Mouse (Mus musculus): Measurements from ENCODE around the gene Ppp4r1. TPM values are rescaled to one million over a fixed set of nuclear protein-coding genes. Genes with fewer than 3 reads are reported as not detected.

Ppp4r1 gene
- polyA plus RNA-seq, 1 experiment from 2014 or later = 29.9 TPM

DNA sequence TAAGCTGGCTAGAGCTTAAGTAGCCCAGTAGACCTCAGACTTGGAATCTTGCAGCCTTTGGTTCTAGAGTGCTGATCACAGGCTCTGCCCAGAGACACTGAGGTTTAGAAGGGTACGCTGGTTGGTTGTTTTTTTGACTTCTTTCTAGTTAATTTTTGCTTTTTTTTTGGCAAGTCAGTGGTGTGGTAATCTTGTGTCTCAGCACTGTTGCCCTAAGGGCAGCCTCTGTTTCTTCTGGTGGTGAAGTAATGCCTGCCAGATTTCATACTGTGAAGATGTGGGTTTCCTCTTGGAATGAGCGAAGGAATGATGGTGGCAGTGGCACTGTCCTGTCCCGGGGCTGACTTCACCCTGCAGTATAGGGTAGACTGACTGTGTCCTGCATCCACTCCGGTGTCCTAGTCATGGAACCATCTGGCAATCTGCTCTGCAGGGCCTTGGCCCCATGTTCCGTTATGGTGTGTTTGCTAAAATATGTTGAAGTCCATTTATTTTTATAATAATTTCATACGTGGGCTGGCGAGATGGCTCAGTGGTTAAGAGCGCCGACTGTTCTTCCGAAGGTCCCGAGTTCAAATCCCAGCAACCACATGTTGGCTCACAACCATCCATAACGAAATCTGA, 11.0 kb downstream of the Ppp4r1 start:
- no peak overlapping the region for H3K4me2 ChIP-seq

DNA sequence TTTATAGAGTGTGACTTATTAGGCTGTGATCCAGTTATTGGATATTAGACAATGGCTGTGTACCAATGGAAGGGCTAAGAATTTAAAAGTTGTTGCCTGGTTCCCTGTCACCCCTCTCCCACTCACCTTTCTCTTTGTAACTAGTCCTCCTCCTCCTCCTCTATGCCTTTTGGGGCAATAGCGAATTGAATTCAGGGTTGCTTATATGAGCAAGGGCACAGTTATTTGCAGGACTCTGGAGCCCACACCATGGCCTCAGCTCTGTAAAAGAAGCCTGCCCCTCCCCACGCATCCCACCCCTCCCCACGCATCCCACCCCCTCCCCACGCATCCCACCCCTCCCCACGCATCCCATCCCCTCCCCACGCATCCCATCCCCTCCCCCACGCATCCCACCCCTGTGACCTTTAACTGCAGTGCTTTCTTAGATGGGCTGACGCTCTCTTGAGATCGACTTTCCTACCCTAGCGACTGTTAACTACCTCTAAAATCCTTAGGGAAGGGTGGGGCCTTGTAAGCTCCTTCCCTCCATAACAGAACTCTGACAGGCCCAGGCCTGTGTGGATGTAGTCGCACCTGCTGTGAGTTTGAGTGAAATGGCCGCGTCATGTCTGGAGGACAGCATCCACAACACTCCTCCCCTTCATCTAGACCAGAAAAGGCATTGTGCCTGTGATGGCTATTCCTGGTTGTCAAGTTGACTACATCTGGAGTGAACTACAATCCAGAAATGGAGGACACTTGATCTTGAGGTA, 11.9 kb downstream of the Ppp4r1 start:
- Histone ChIP-seq H3K4me1 (no peaks in the 10 kb centered on the region), H3K4me3 (replicated peaks) (no peak overlapping the region), H3K4me2 (no peak overlapping the region), H3K9me3 (no peaks in the 10 kb centered on the region), H3K36me3 (peaks cover 3% of the 10 kb centered on the region; the same call in 1 of the 2 replicates), H3K27ac (no peak overlapping the region), H3K9ac (no peak overlapping the region), H3K27me3 (replicated peaks) (no peaks in the 10 kb centered on the region)
- WGBS = 89% methylated on average over 13 of the region's 13 CpGs
- no peak for ATAC-seq (ENCODE audit: insufficient read depth, low FRiP score, low read depth)

More for the DNA sequence above, 11.0 kb downstream of the Ppp4r1 start:
- Histone ChIP-seq H3K36me3 (peaks cover 3% of the 10 kb centered on the region; the same call in 1 of the 2 replicates), H3K9me3 (no peaks in the 10 kb centered on the region), H3K27ac (no peak overlapping the region), H3K27me3 (replicated peaks) (no peaks in the 10 kb centered on the region), H3K4me3 (replicated peaks) (no peak overlapping the region), H3K4me1 (peaks cover 2% of the 10 kb centered on the region; the same call in 1 of the 2 replicates), H3K9ac (no peak overlapping the region)
- WGBS = 95% methylated on average over 12 of the region's 12 CpGs
- no peak for ATAC-seq (ENCODE audit: insufficient read depth, low FRiP score, low read depth)

DNA sequence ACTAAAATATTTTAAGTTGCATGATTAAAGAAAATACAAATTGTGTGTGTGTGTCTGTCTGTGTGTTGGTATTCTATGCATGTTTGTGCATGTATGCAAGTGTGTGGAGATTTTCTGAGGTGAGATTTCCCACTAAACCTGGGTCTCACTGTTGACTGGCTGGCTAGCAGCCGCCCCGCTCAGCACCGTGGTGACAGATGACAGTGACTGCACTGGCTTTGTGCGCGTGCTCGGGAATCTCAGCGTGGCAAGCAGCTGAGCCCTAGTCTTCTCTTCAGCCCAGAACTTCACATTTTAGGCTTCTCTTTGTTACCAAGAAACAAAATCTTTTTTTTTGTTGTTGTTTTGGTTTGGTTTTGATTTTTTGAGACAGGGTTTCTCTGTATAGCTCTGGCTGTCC, 13.7 kb downstream of the Ppp4r1 start:
- Histone ChIP-seq H3K27me3 (replicated peaks) (no peaks in the 10 kb centered on the region), H3K4me3 (replicated peaks) (no peak overlapping the region), H3K36me3 (peaks cover 3% of the 10 kb centered on the region; the same call in 1 of the 2 replicates), H3K4me1 (no peaks in the 10 kb centered on the region), H3K4me2 (no peak overlapping the region), H3K9ac (no peak overlapping the region), H3K27ac (no peak overlapping the region), H3K9me3 (no peaks in the 10 kb centered on the region)
- WGBS = 87% methylated on average over 7 of the region's 7 CpGs
- no peak for ATAC-seq (ENCODE audit: insufficient read depth, low FRiP score, low read depth)

DNA sequence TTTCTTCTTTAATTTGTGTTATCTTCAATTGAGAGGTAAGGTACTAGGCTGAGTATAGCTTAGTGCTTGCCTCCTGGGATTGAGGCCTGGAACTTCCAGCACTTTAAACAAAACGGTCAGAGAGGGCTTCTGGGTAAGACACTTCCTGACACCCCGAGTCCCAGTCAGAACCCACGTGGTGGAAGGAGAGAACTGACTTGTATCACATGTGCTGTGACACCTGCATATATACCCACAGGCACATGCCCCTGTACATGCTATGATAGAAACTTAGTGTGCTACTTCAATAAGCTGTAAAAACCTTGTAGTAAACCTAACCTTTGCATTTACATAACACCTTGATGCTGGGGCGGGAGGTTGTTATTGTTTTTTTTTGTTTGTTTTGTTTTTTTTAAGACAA, 16.1 kb downstream of the Ppp4r1 start:
- no peak overlapping the region for H3K9ac ChIP-seq
- no peak overlapping the region for H3K27ac ChIP-seq
- no peak overlapping the region for H3K4me3 ChIP-seq (replicated peaks)
- no peaks in the 10 kb centered on the region for H3K9me3 ChIP-seq
- no peaks in the 10 kb centered on the region for H3K27me3 ChIP-seq (replicated peaks)
- no peaks in the 10 kb centered on the region for H3K4me1 ChIP-seq
- H3K4me2 ChIP-seq = no peak overlapping the region
- peaks cover 3% of the 10 kb centered on the region; the same call in 1 of the 2 replicates for H3K36me3 ChIP-seq
- ATAC-seq (ENCODE audit: insufficient read depth, low FRiP score, low read depth) = no peak
- WGBS = 59% methylated on average over 4 of the region's 4 CpGs

DNA sequence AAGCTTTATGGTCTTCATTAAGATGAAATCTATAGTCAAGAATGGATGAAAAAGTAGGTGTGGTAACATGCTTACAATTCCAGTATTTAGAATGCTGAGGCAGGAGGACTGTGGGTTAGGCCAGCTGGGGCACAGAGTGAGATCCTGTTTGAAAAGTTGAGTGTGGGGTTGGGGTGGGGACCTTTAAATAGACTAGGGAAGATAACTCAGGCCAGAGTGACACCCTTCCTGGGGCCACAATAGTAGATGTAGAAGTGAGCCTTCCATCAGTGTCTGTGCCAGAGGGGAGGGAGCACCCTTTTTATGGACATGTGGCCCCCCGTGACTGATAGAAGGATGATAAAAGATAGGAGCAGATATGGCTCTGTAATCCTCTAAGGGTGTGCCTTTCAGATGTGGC, 17.0 kb downstream of the Ppp4r1 start:
- Histone ChIP-seq H3K27ac (no peak overlapping the region), H3K4me2 (no peak overlapping the region), H3K4me3 (replicated peaks) (no peak overlapping the region), H3K9ac (no peak overlapping the region), H3K27me3 (replicated peaks) (no peaks in the 10 kb centered on the region), H3K36me3 (peaks cover 3% of the 10 kb centered on the region; the same call in 1 of the 2 replicates), H3K9me3 (no peaks in the 10 kb centered on the region), H3K4me1 (no peaks in the 10 kb centered on the region)
- no peak for ATAC-seq (ENCODE audit: insufficient read depth, low FRiP score, low read depth)
- WGBS = 74% methylated on average over 1 of the region's 1 CpGs

DNA sequence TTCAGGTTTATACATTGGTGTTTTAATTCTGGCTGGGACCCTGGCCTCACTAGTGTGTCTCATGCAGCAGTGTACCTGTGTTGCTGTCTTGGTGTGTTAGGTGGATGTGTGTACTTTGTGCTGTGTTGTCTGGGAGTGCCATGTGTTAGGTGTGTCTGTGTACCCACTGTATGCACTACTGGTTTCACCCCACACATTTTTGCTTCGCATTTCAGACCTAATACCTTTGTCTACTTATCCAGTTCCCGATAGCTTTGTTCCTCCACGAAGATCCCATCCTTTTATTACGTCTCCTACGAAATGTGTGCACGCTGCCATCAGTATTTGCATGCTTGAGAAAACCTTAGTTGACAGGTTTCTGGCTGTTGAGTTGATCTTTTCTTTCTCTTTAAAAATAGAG, 18.1 kb downstream of the Ppp4r1 start:
- no peak overlapping the region for H3K4me3 ChIP-seq (replicated peaks)
- H3K27ac ChIP-seq = no peak overlapping the region
- H3K9me3 ChIP-seq = no peaks in the 10 kb centered on the region
- 86% methylated on average over 6 of the region's 6 CpGs for WGBS
- H3K4me1 ChIP-seq = no peaks in the 10 kb centered on the region
- H3K27me3 ChIP-seq (replicated peaks) = no peaks in the 10 kb centered on the region
- no peak overlapping the region for H3K9ac ChIP-seq
- H3K36me3 ChIP-seq = peaks cover 4% of the 10 kb centered on the region; the same call in 1 of the 2 replicates
- H3K4me2 ChIP-seq = no peak overlapping the region
- ATAC-seq (ENCODE audit: insufficient read depth, low FRiP score, low read depth) = no peak

DNA sequence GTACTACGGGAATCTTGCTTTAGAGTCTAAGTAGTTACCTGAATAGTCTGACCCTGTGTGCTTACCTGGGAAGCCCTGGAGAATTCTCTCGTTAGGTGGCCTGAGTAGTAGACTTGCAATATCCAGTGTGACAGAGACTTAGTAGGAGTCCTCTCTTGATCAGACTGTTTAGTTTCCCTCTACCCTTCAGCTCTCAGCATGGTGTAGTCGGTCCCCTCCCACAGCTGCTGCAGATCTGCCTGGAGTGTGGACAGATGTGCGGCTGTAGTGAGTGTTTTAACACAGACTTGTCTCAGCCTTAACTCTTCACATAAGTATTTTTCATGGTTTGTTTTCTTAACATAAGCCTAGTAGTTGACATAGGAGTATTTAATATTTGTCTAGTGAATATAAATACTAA, 19.7 kb downstream of the Ppp4r1 start:
- Histone ChIP-seq H3K4me1 (no peaks in the 10 kb centered on the region), H3K9me3 (no peaks in the 10 kb centered on the region), H3K36me3 (peaks cover 4% of the 10 kb centered on the region; the same call in 1 of the 2 replicates), H3K9ac (no peak overlapping the region), H3K4me2 (no peak overlapping the region), H3K27ac (no peak overlapping the region), H3K27me3 (replicated peaks) (no peaks in the 10 kb centered on the region), H3K4me3 (replicated peaks) (no peak overlapping the region)
- ATAC-seq (ENCODE audit: insufficient read depth, low FRiP score, low read depth) = peak; percentile 18; the same call in 1 of the 2 replicates
- 68% methylated on average over 4 of the region's 4 CpGs for WGBS

DNA sequence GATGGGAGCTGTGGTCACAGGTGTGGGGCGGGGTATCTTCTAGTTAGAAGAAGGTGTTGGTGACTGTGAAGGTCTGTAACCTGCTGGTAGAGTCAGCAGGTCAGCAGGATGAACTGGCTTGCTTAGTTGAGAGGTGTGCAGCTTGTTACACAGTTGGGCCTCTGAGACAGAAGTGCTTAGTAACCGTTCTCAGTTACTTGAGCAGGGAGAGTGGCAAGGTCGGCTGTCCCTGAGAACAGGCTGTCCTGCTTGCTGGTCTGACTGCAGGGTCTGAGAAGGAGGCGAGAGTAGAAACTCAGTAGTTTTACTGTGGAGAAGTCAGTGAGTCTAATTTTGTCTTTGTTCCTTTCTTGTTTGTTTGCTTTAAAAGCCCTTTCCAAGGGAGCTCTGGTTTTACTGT, 23.6 kb downstream of the Ppp4r1 start:
- ATAC-seq (ENCODE audit: insufficient read depth, low FRiP score, low read depth) = no peak
- Histone ChIP-seq H3K9me3 (no peaks in the 10 kb centered on the region), H3K27me3 (replicated peaks) (no peaks in the 10 kb centered on the region), H3K9ac (no peak overlapping the region), H3K27ac (no peak overlapping the region), H3K4me3 (replicated peaks) (no peak overlapping the region), H3K4me2 (no peak overlapping the region), H3K36me3 (peaks cover 11% of the 10 kb centered on the region; the same call in 1 of the 2 replicates), H3K4me1 (no peaks in the 10 kb centered on the region)
- 75% methylated on average over 4 of the region's 4 CpGs for WGBS

DNA sequence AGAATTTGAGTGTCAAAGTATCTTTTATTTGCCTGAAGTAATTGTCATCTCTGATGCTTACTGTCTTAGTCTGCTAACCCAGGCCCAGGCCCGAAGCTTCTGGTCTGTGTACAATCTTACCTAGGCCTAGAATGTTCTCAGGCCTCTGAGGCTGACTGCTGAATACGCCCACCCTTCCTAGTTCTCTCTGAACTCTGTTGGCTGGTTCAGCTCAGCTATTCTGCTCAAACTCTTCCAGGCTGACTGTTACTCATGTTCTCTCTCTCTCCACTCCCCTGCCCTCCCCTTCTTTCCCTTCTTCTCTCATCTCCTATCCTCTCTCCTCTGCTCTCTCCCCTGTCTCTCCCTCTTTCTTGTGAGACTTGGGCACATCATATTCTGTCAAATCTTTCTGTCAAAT, 24.0 kb downstream of the Ppp4r1 start:
- ATAC-seq (ENCODE audit: insufficient read depth, low FRiP score, low read depth) = no peak
- Histone ChIP-seq H3K4me3 (replicated peaks) (no peak overlapping the region), H3K27ac (no peak overlapping the region), H3K36me3 (peaks cover 11% of the 10 kb centered on the region; the same call in 1 of the 2 replicates), H3K27me3 (replicated peaks) (no peaks in the 10 kb centered on the region), H3K9ac (no peak overlapping the region), H3K4me2 (no peak overlapping the region), H3K9me3 (no peaks in the 10 kb centered on the region), H3K4me1 (no peaks in the 10 kb centered on the region)
- 81% methylated on average over 2 of the region's 2 CpGs for WGBS

DNA sequence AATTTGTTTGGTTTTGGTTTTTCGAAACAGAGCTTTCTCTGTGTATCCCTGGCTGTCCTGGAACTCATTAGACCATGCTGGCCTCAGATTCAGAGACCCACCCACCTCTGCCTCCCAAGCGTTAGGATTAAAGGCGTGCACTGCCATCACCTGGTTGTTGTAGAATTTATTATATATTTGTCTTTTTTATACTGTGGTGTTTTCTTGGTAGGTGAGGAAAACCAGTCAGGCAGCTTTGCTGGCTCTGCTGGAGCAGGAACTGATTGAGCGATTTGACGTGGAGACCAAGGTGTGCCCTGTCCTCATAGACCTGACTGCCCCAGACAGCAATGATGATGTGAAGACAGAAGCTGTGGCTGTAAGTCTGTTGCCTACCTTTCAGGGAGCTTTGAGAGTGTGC, 28.7 kb downstream of the Ppp4r1 start:
- 0 out of 2 replicates have a peak overlapping the region, but pooled peaks have one; percentile 57 for H3K27ac ChIP-seq
- no peaks in the 10 kb centered on the region for H3K4me1 ChIP-seq
- peaks cover 34% of the 10 kb centered on the region; the same call in 1 of the 2 replicates for H3K36me3 ChIP-seq

DNA sequence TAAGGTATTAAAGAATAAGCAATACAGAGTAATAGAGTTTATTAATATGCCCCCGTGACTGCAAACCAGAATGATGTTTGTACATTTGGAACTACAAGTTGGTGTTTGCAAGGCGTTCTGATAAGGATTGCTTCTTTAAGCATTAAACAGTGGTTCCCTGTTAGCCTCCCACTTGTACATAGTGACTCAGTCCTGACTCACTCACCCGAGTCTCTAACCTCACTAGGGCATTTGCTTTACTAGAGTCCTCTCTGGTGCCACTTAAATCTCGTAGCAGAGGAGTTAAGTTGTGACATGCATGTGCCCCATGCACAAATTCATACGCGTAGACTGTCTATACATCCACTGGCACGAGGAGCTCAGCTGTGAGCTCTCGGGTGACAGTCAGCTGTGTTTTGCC, 31.4 kb downstream of the Ppp4r1 start:
- no peaks in the 10 kb centered on the region for H3K4me1 ChIP-seq
- H3K9ac ChIP-seq = no peak overlapping the region
- H3K27ac ChIP-seq = no peak overlapping the region
- peaks cover 41% of the 10 kb centered on the region for H3K36me3 ChIP-seq
- no peak for ATAC-seq (ENCODE audit: insufficient read depth, low FRiP score, low read depth)
- H3K4me2 ChIP-seq = no peak overlapping the region
- no peaks in the 10 kb centered on the region for H3K9me3 ChIP-seq
- H3K4me3 ChIP-seq (replicated peaks) = no peak overlapping the region
- H3K27me3 ChIP-seq (replicated peaks) = no peaks in the 10 kb centered on the region
- WGBS = 87% methylated on average over 8 of the region's 8 CpGs

More for the DNA sequence above, 28.7 kb downstream of the Ppp4r1 start:
- Histone ChIP-seq H3K9me3 (no peaks in the 10 kb centered on the region), H3K27me3 (replicated peaks) (no peaks in the 10 kb centered on the region), H3K4me2 (no peak overlapping the region), H3K9ac (no peak overlapping the region), H3K4me3 (replicated peaks) (no peak overlapping the region)
- 64% methylated on average over 5 of the region's 5 CpGs for WGBS
- ATAC-seq (ENCODE audit: insufficient read depth, low FRiP score, low read depth) = peak; percentile 83

DNA sequence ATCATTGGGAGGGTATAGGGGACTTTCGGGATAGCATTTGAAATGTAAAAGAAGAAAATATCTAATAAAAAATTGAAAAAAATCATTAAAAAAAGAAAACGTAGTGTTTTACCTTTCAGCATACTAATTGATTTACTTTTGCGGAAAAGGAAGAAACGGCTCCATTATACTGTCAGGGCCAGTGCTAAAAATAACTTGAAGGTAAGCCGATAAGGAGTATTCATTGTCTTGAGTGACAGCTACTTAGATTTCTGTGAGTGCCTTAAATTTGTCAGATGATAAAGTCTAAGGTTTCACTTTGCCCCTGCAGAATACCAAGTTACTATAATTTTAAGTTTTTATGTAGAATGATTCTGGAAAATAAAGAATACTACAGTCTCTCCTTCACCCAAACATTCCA, 37.8 kb downstream of the Ppp4r1 start:
- H3K27ac ChIP-seq = no peak overlapping the region
- no peaks in the 10 kb centered on the region for H3K27me3 ChIP-seq (replicated peaks)
- no peak for ATAC-seq (ENCODE audit: insufficient read depth, low FRiP score, low read depth)
- H3K36me3 ChIP-seq = peaks cover 30% of the 10 kb centered on the region
- WGBS = 69% methylated on average over 5 of the region's 5 CpGs
- H3K9me3 ChIP-seq = no peaks in the 10 kb centered on the region
- no peak overlapping the region for H3K4me2 ChIP-seq
- no peaks in the 10 kb centered on the region for H3K4me1 ChIP-seq
- no peak overlapping the region for H3K9ac ChIP-seq
- H3K4me3 ChIP-seq (replicated peaks) = no peak overlapping the region

Data from stomach, embryonic 15.5 days (tissue).